In genomic region chr5:115977266-115977665, GRCm38 (mm10) we compare ENCODE assay signal across 9 mouse cellular contexts. TPM values are rescaled to one million over a fixed set of nuclear protein-coding genes. Genes with fewer than 3 reads are reported as not detected.
A peak's percentile ranks its signal among the peaks of the same experiment; 100 is the strongest.
DNase-seq lines count a peak whose midpoint lies in the region; ATAC-seq and TF ChIP-seq lines count a peak whose summit lies in the region.
"Had no signal": no experiment of that assay in that cellular context is flagged by ENCODE, and none has a peak within 500 bp of the region (broad histone marks: within the 10 kb centered on the region; RNA-seq: fewer than 3 reads in every experiment).

No protein-coding gene starts in this region.

- H3K4me3 ChIP-seq in gastrocnemius, adult 2 months, result peak overlapping the region; percentile 2; the same call in 1 of the 2 replicates
- H3K4me3 ChIP-seq in midbrain, embryonic 11.5 days (ENCODE audit: low read depth, low read length), result no peak overlapping the region
- H3K4me3 ChIP-seq in midbrain, postnatal 0 days (ENCODE audit: low read depth, low read length), result no peak overlapping the region
- no peak overlapping the region for H3K4me3 ChIP-seq in liver, embryonic 13.5 days (replicated peaks)
- no peak overlapping the region for H3K4me3 ChIP-seq in stomach, embryonic 16.5 days (replicated peaks; ENCODE audit: low read length)

- peak overlapping the region; percentile 72 for H3K27ac ChIP-seq in gastrocnemius, adult 2 months
- H3K27ac ChIP-seq in midbrain, embryonic 11.5 days (ENCODE audit: low read depth, low read length), result no peak overlapping the region
- no peak overlapping the region for H3K27ac ChIP-seq in midbrain, postnatal 0 days (ENCODE audit: low read depth, low read length)
- peak overlapping the region; percentile 50 for H3K27ac ChIP-seq in liver, embryonic 13.5 days
- peak overlapping the region; percentile 71 for H3K27ac ChIP-seq in stomach, embryonic 16.5 days (ENCODE audit: low read length)

- H3K9me3 ChIP-seq in midbrain, embryonic 11.5 days (ENCODE audit: control insufficient read depth, low read length), result no peaks in the 10 kb centered on the region
- no peaks in the 10 kb centered on the region for H3K9me3 ChIP-seq in midbrain, postnatal 0 days (ENCODE audit: low read length)
- no peaks in the 10 kb centered on the region for H3K9me3 ChIP-seq in liver, embryonic 13.5 days (replicated peaks)
- no peaks in the 10 kb centered on the region for H3K9me3 ChIP-seq in stomach, embryonic 16.5 days (replicated peaks; ENCODE audit: control insufficient read depth, low read length)

- TF ChIP-seq CTCF in gastrocnemius, adult 2 months (IDR thresholded peaks at IDR 0.05), result no peak
- TF ChIP-seq CTCF in midbrain, postnatal 0 days (IDR thresholded peaks at IDR 0.05), result no peak

- intact Hi-C loops in gastrocnemius, adult 2 months (cut with DNase I), result no loop called here
- intact Hi-C loops in gastrocnemius, postnatal 14 days (cut with DNase I; ENCODE audit: low total_unique reads), result no loop called here

- no peak overlapping the region for H3K9ac ChIP-seq in midbrain, embryonic 11.5 days (ENCODE audit: low read length)
- no peak overlapping the region for H3K9ac ChIP-seq in midbrain, postnatal 0 days (replicated peaks; ENCODE audit: low read length, poor library complexity, severe bottlenecking)
- no peak overlapping the region for H3K9ac ChIP-seq in liver, embryonic 13.5 days
- H3K9ac ChIP-seq in stomach, embryonic 16.5 days (ENCODE audit: low read length), result no peak overlapping the region

- H3K27me3 ChIP-seq in midbrain, embryonic 11.5 days (ENCODE audit: control insufficient read depth, insufficient read depth, low read length), result no peaks in the 10 kb centered on the region
- H3K27me3 ChIP-seq in midbrain, postnatal 0 days (ENCODE audit: insufficient read depth, low read length), result no peaks in the 10 kb centered on the region
- H3K27me3 ChIP-seq in liver, embryonic 13.5 days, result no peaks in the 10 kb centered on the region
- no peaks in the 10 kb centered on the region for H3K27me3 ChIP-seq in stomach, embryonic 16.5 days (ENCODE audit: control insufficient read depth, insufficient read depth, low read length)
- H3K27me3 ChIP-seq: Patski had no signal

- no peaks in the 10 kb centered on the region; the same call in none of the 2 replicates for H3K4me1 ChIP-seq in midbrain, embryonic 11.5 days (ENCODE audit: control insufficient read depth, insufficient read depth, low read length)
- H3K4me1 ChIP-seq in midbrain, postnatal 0 days (ENCODE audit: insufficient read depth, low read length), result 0 out of 2 replicates have a peak, but pooled peaks cover 7% of the 10 kb centered on the region
- H3K4me1 ChIP-seq in liver, embryonic 13.5 days (replicated peaks), result peaks cover 20% of the 10 kb centered on the region
- 0 out of 2 replicates have a peak, but pooled peaks cover 4% of the 10 kb centered on the region for H3K4me1 ChIP-seq in stomach, embryonic 16.5 days (ENCODE audit: control insufficient read depth, insufficient read depth, low read length)

- no peak for ATAC-seq in midbrain, embryonic 11.5 days (ENCODE audit: low FRiP score)
- ATAC-seq in midbrain, postnatal 0 days (ENCODE audit: low FRiP score), result no peak
- ATAC-seq in liver, embryonic 13.5 days (ENCODE audit: low read depth), result 0 out of 2 replicates have a peak, but pooled peaks have one; percentile 22
- ATAC-seq in stomach, embryonic 16.5 days (ENCODE audit: insufficient read depth, low FRiP score), result no peak
- no peak for ATAC-seq in cerebellum, adult (ENCODE audit: insufficient number of reproducible peaks, low FRiP score, low TSS enrichment)
- ATAC-seq: Patski had no signal

- H3K36me3 ChIP-seq in midbrain, embryonic 11.5 days (ENCODE audit: control insufficient read depth, insufficient read depth, low read length), result peaks cover 7% of the 10 kb centered on the region; the same call in 1 of the 2 replicates
- peaks cover 26% of the 10 kb centered on the region for H3K36me3 ChIP-seq in midbrain, postnatal 0 days (ENCODE audit: insufficient read depth, low read length)
- peaks cover 99% of the 10 kb centered on the region for H3K36me3 ChIP-seq in liver, embryonic 13.5 days
- peaks cover 4% of the 10 kb centered on the region; the same call in 1 of the 2 replicates for H3K36me3 ChIP-seq in stomach, embryonic 16.5 days (ENCODE audit: control insufficient read depth, insufficient read depth, low read length)

- H3K4me2 ChIP-seq in midbrain, embryonic 11.5 days, result no peak overlapping the region
- no peak overlapping the region for H3K4me2 ChIP-seq in midbrain, postnatal 0 days (ENCODE audit: low read depth, low read length, poor library complexity, severe bottlenecking)
- 0 out of 2 replicates have a peak overlapping the region, but pooled peaks have one; percentile 4 for H3K4me2 ChIP-seq in liver, embryonic 13.5 days
- peak overlapping the region; percentile 16 for H3K4me2 ChIP-seq in stomach, embryonic 16.5 days (ENCODE audit: low read depth, low read length)

- WGBS in midbrain, embryonic 11.5 days, result 82% methylated on average over 10 of the region's 10 CpGs
- 81% methylated on average over 10 of the region's 10 CpGs for WGBS in midbrain, postnatal 0 days
- WGBS in liver, embryonic 13.5 days (ENCODE audit: insufficient replicate concordance), result 60% methylated on average over 10 of the region's 10 CpGs
- WGBS in stomach, embryonic 16.5 days, result 37% methylated on average over 10 of the region's 10 CpGs

- no peak for DNase-seq in gastrocnemius, adult 2 months
- no peak for DNase-seq in gastrocnemius, postnatal 14 days
- DNase-seq in midbrain, embryonic 11.5 days (ENCODE audit: low spot score, missing footprints), result peak; percentile 45
- no peak for DNase-seq in midbrain, postnatal 0 days (ENCODE audit: low spot score)
- no peak for DNase-seq in liver, embryonic 13.5 days
- DNase-seq in natural killer cell, adult 2 months (ENCODE audit: low spot score in 2 of 2), result no peak

RNA-seq across cellular contexts. Expression of gene Prkab1, which starts 47.0 kb away (rescaled TPM):
- total RNA-seq in gastrocnemius, adult 2 months (2021), result 10 to 100 TPM; 11.0 to 11.1 TPM
- 10 to 100 TPM; 13.1 to 14.1 TPM for total RNA-seq in gastrocnemius, postnatal 14 days (2021)
- 48.4 and 55.4 TPM in 2 replicates for polyA plus RNA-seq in midbrain, embryonic 11.5 days (2014; fragmentation: Nextera tagmentation; extraction: Ambion mirVana)
- total RNA-seq in midbrain, postnatal 0 days (2014; rRNA removed), result 43.8 and 47.0 TPM in 2 replicates
- 47.0 and 53.3 TPM in 2 replicates for polyA plus RNA-seq in midbrain, postnatal 0 days (2015; fragmentation: Nextera tagmentation; extraction: Ambion mirVana)
- 76.1 and 81.9 TPM in 2 replicates for polyA plus RNA-seq in liver, embryonic 13.5 days (2015; fragmentation: Nextera tagmentation; extraction: Ambion mirVana)
- 71.1 and 75.5 TPM in 2 replicates for polyA plus RNA-seq in stomach, embryonic 16.5 days (2015; fragmentation: Nextera tagmentation; extraction: Ambion mirVana)

Comparison
In these comparisons a context has a peak if more than half of its experiments do, and no peak if none do; other contexts are left out.
1. H3K27ac ChIP-seq: peak in gastrocnemius, adult 2 months (single experiment), liver, embryonic 13.5 days (single experiment) and stomach, embryonic 16.5 days (single experiment); none in midbrain, embryonic 11.5 days (single experiment) and midbrain, postnatal 0 days (single experiment).
2. H3K4me2 ChIP-seq: peak in liver, embryonic 13.5 days (single experiment) and stomach, embryonic 16.5 days (single experiment); none in midbrain, embryonic 11.5 days (single experiment) and midbrain, postnatal 0 days (single experiment).